Mouse (Mus musculus) urinary bladder, adult 18-20 months (tissue): ENCODE measurements around the gene Ndufaf3.

Source experiments
- DNase-seq, 2 experiments: peaks; one replicate each; pipeline ENCODE4 v3.0.0; 2022; ENCODE audit warnings: low spot score in 2 of 2, mixed read lengths in 2 of 2

Ndufaf3 gene

GRCm38 (mm10) chr9:108573774-108574690 is 6.8 kb upstream of the Ndufaf3 start:
- no peak for DNase-seq

DNA sequence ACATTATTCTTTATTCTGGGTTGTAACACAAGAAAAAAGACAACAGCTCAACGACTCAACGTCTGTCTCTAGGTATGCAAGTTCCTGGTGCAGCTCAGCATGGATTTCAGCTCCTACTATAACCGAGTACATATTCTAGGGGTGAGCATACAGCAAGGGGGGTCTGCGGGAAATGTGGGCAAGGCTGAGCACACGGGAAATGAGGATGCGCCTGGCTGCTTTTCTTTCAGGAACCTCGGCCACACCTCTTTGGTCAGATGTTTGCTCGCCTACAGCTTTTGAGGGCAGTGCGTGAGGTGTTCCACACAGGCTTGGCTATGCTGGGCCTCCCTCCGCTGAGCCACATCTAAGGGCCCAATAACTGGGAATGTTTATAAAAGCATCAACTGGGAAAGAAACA is 5.1 kb upstream of the Ndufaf3 start:
- no peak for DNase-seq

GRCm38 (mm10) chr9:108571401-108571973 is 4.3 kb upstream of the Ndufaf3 start:
- DNase-seq, result no peak

DNA sequence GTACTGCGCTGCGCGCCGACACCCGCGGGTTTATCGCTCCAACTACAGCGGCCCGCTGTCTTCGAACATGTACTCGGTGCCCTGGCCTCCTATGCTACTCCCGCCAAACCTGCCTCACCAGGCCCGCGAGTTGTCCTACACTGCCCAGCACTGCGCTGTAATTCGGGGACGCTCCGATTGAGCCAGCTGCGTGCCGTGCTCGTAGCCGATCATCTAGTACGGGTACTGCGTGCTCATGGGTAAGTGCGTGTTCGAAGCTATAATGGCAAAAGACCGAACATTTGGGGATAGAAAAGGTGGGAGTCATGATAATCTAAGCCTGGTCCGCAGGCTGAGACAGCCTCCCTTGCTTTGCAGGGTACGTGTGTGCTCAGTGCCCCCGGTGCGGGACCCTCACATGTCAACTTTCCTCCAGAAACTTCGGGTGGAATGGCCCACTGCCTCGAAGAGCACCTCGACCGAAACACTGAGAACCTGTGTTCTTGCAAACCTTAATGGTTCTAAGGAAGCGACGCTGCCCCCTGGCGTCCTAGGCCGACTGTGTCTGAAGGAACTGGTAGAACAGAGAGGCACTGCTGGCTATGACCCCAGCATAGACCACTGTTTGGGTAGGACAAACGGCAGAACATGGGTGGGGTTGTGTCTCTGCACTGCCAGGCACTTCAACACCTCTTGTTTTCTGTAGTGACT is 3.1 kb upstream of the Ndufaf3 start:
- DNase-seq, result peak in 1 of 2 experiments; percentile 79

GRCm38 (mm10) chr9:108569381-108570206 is 2.4 kb upstream of the Ndufaf3 start, which contains the start of gene Dalrd3:
TSS of gene Dalrd3 (plus strand) at chr9:108569886.
- DNase-seq, result peak; percentile 81 to 90

DNA sequence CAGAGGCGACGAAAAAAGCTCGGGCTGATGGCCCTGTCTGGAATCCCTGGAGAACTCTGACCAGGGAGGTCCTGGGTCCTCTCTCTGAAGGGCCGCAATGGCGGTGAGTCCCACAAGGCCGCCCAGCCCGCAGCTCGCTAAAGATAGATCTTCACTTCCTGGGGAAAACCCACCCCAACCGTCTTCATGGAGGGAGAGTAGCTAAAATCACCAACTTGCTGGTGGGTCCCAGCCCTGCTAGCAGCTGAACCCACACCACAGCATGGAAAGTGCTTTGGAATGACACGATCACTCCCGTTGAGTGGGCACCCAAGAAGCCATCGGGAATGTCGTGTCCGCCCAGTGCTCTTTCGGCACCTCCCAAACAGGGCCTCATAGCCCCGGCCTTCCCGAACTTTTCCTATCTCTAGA is 1.3 kb upstream of the Ndufaf3 start:
- DNase-seq, result no peak

DNA sequence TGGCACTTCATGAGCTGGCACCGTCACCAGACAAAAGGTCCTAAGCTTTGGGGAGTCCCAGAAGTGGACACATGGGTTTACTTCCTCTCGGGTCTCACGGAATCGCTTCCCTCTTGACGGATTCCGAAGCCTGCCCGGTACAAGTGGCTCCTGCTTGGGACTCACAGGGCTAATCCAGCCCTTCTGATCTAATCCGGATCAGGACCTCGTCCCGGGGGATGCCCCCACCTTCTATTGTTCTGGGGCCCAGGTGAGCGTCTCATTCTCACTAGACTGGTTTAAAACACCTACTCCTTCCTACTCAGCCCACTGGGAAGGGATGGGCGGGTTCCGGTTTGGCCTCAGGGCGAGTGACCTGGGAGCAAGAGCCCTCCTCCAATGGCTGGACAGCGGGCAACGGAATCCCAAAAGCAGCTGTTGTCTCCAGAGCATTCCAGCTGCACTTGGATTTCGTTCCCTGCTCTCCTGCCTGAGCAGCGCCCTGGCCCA is 741 bp upstream of the Ndufaf3 start:
- no peak for DNase-seq

- no peak for DNase-seq
Observed at GRCm38 (mm10) chr9:108565881-108566814, 1.1 kb downstream of the Ndufaf3 start.

- no peak for DNase-seq
Observed at GRCm38 (mm10) chr9:108564131-108564530, 3.1 kb downstream of the Ndufaf3 start.

GRCm38 (mm10) chr9:108563671-108564070 is 3.6 kb downstream of the Ndufaf3 start:
- no peak for DNase-seq

DNA sequence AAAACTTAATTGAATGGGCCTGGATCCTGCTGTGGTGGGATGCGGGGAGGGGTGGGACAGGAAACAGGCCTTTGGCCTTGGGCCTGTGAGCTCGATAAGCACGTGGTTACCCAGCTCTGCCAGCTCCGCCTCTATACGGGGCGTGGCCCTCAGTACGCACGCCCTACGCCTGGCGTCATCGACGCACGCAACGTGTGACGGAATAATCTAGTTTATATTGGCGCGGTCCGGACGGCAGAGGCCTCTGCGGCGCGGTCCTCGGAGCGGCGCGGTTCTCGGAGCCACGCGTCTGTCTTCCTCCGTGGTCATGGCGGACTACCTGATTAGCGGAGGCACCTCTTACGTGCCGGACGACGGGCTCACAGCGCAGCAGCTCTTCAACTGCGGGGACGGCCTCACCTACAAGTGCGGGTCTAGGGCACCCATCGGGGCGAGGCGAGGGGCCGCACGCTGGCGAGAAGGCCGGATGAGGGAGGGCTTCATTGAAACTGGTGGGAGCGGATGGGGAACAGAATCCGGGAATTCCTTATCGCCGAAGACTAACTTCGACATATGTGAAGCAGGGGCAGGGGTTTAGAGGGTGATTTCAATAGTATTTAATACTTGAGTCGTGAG is 6.9 kb downstream of the Ndufaf3 start, which contains the start of gene Impdh2:
Gene Impdh2 (plus strand): TSS at position 60 of the 615 bp plus-strand sequence.
- DNase-seq, result peak; percentile 89 to 90

DNA sequence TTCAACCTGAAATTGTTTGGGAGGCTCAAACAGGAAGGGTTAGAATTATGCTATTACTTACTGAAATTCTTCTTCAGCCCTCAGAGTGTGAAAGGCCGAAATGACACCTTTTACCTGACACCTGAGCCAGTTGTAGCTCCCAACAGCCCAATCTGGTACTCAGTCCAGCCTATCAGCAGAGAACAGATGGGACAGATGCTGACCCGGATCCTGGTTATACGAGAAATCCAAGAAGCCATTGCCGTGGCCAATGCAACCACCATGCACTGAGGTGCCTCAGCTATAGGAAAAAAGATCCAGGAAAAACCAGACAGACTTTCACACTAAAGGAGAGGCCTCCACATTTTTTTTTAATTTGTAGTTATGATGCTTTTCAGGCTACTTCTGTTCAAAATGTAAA is 8.1 kb downstream of the Ndufaf3 start:
- no peak for DNase-seq

DNA sequence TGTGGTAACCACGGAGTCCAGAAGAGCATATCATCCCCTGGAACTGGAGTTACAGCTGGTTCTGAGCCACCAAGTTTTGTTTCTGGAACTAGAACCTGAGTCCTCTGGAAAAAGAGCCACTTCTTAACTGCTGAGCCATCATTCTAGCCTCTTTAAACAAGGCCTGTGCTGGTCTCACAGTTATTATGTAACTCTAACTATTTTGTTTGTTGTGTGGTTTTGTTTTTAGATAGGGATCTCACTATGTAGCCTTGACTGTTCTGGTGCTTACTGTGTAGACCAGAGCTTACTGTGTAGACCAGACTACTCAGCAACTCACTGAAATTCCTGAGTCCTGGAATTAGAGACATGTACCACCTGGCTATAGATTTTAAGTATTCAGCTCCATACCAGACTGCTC is 20.4 kb downstream of the Ndufaf3 start:
- DNase-seq, result no peak

GRCm38 (mm10) chr9:108545986-108546385 is 21.2 kb downstream of the Ndufaf3 start:
- DNase-seq, result no peak

DNA sequence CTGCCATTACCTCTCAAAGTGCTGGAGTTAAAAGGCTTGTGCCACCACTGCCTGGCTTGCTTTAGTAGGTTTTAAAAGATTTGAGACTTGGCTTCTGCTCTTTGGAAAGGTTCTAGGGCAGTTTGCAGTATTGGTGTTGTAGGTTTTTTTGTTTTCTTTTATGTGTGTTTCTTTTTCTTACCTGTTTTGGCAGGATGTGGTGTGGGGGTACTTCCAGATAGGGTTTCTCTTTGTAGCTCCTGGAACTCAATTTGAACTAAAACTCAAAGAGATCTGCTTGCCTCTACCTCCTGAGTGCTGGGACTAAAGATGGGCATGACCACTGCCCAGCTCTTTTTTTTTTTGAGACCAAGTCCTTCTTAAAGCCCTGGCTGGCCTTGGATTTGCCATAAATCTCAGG is 26.4 kb downstream of the Ndufaf3 start:
- DNase-seq, result no peak

- no peak for DNase-seq
Observed at GRCm38 (mm10) chr9:108531496-108531895, 35.7 kb downstream of the Ndufaf3 start.

- DNase-seq, result no peak
Observed at GRCm38 (mm10) chr9:108530954-108531353, 36.3 kb downstream of the Ndufaf3 start.

- DNase-seq, result no peak
Observed at GRCm38 (mm10) chr9:108525400-108525799, 41.8 kb downstream of the Ndufaf3 start.

- no peak for DNase-seq
Observed at GRCm38 (mm10) chr9:108523341-108523740, 43.9 kb downstream of the Ndufaf3 start.

- no peak for DNase-seq
Observed at GRCm38 (mm10) chr9:108521604-108522003, 45.6 kb downstream of the Ndufaf3 start.
